Mouse (Mus musculus) layer of hippocampus, adult 8-10 months (tissue): Measurements from ENCODE around the gene Hic1. TPM values are rescaled to one million over a fixed set of nuclear protein-coding genes. Genes with fewer than 3 reads are reported as not detected.

Source experiments
- DNase-seq, 2 experiments: peaks; one replicate each; pipeline ENCODE4 v3.0.0; 2022; ENCODE audit warnings: low spot score in 2 of 2
- total RNA-seq, 4 experiments: library from RNA; stranded (reverse); gene quantifications; 2 replicates each; pipeline ENCODE4 v1.2.4; 2022

The Hic1 gene
- 1 to 10 TPM; 2.9 to 4.9 (median 3.9) TPM for total RNA-seq

- DNase-seq: no peak
These were observed at the start of gene Hic1 for GRCm38 (mm10) chr11:75169405-75170080. Gene Hic1, minus strand, starts transcription at chr11:75169519.

GRCm38 (mm10) chr11:75214081-75214950, 45.0 kb upstream of the Hic1 start:
- no peak for DNase-seq

GRCm38 (mm10) chr11:75213372-75214080, 44.2 kb upstream of the Hic1 start:
- no peak for DNase-seq

GRCm38 (mm10) chr11:75212876-75213275, 43.6 kb upstream of the Hic1 start:
- DNase-seq: no peak

GRCm38 (mm10) chr11:75212031-75212667, 42.8 kb upstream of the Hic1 start:
- no peak for DNase-seq

GRCm38 (mm10) chr11:75210755-75211154, 41.4 kb upstream of the Hic1 start:
- no peak for DNase-seq

- DNase-seq: no peak
These were observed 40.8 kb upstream of the Hic1 start for GRCm38 (mm10) chr11:75210093-75210492.

GRCm38 (mm10) chr11:75209363-75209762, 40.0 kb upstream of the Hic1 start:
- DNase-seq: no peak

GRCm38 (mm10) chr11:75206347-75206746, 37.0 kb upstream of the Hic1 start:
- no peak for DNase-seq

- DNase-seq: no peak
These were observed 35.2 kb upstream of the Hic1 start for GRCm38 (mm10) chr11:75204472-75204871.

- DNase-seq: no peak
These were observed 34.6 kb upstream of the Hic1 start for GRCm38 (mm10) chr11:75203926-75204325.

GRCm38 (mm10) chr11:75201721-75202120, 32.4 kb upstream of the Hic1 start:
- DNase-seq: no peak

GRCm38 (mm10) chr11:75200935-75201334, 31.6 kb upstream of the Hic1 start:
- DNase-seq: peak; percentile 68 to 72

GRCm38 (mm10) chr11:75199951-75200350, 30.6 kb upstream of the Hic1 start:
- DNase-seq: no peak

- DNase-seq: no peak
These were observed 29.5 kb upstream of the Hic1 start for GRCm38 (mm10) chr11:75198792-75199191.

GRCm38 (mm10) chr11:75197956-75198355, 28.6 kb upstream of the Hic1 start:
- no peak for DNase-seq

- no peak for DNase-seq
These were observed 26.8 kb upstream of the Hic1 start for GRCm38 (mm10) chr11:75196131-75196530.

GRCm38 (mm10) chr11:75194850-75195461, 25.6 kb upstream of the Hic1 start:
- no peak for DNase-seq

GRCm38 (mm10) chr11:75194121-75194849, 25.0 kb upstream of the Hic1 start:
- no peak for DNase-seq
